Mouse (Mus musculus): ENCODE results near the gene Wdr48. TPM values are rescaled to one million over a fixed set of nuclear protein-coding genes. Genes with fewer than 3 reads are reported as not detected.
A peak's percentile ranks its signal among the peaks of the same experiment; 100 is the strongest.

Gene Wdr48
- total RNA-seq, 2 experiments from 2014 or later = 20.8 to 30.4 TPM

DNA sequence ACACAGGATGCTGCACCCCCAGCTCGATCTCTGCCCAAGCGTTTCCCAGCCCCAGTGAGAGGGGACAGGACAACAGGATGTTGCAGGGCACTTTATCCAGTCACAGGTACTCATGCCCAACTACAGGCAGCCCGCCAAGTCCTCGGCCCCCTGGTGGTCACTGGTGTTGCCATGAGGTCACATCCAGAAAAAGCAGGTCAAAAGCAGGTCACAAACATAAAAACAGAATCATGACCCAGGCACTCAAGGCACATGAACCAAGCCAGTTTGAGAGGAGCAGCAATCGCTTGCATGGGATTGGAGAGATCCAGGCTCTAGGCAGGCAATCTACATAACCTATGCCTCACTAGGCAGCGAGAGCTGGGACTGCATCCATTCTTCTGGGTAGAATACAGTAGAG is 75.5 kb downstream of the Wdr48 start:
- peak; percentile 46 to 77 for DNase-seq

DNA sequence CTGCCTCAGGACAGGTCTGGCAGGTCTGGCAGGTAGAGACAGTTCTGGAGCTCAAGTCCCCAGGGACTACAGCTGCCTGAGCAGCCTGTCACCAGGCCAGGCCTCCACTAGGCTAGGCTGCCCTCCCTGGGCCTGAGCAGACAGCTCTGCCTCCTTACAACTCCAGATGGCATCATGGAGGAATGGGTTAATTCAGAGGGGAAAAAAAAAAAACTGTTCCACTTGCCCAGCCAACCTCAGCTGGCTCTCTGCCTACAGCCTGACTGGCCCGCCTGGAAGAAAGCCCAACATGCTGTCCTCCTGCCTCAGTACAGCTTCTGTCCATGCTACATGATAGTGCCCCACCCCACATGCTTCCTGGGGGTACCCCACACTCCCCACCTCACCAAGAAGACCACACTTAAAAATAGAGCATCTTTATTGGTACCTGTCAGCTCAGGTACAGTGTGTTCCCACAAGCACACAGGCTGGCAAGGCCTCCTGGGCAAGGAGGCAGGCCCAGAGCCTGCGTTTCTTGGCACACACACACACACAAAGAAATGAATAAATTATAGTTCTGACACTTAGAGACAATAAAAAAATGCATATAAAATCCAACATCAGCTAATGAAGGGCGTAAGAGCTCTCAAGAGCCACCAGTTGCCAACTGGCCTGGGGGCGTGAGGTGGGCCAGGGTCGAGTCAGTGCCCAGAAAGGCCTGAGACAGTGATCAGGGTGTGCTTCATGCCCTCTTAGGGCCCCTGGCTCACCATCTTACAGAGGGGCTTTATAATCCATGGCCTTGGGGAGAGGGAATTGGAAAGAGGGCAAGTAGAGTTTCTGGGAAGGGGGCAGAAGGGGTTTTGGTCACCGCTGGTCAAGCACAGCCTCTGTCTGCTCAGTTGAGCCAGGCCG is 76.3 kb downstream of the Wdr48 start:
- peak in 1 of 2 experiments; percentile 67 for DNase-seq

DNA sequence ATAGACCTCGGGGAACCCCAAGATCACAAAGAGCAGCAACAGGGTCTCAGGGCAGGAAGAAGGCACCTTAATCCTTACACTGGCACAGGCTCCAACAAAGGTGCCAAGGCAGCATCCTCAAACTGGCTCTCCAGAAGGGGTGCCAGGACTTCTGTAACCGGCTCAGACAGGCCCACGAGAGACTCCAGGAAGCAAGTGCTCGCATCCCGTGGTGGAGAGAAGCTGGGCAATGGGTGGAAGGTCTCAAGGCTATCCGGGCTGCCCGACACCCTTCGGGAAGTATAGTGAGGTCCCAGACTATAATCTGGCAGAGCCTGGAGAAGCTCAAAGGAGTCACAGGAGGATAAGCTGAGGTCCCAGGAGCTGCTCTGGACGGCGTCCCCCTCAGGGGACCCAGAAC is 77.5 kb downstream of the Wdr48 start:
- no peak for DNase-seq

DNA sequence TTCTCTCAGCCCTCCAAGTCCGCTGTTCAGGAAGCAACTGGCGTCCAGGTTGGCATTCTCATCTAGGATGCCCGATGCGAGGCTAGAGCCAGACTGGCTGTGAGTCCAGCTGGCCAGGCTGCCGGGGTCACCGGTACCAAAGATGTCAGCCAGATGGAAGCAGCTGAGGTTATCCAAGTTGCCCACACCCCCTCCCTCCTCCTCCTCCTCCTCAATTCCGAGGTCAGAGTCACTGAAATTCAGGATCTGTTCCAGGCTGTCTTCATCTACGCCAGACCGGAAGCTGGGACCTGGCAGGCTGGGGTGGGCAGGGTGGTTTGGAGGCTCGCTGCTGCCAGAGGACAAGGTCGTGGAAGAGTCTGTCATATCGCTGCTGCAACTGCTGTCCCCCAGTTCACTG is 77.9 kb downstream of the Wdr48 start:
- peak; percentile 78 to 85 for DNase-seq

DNA sequence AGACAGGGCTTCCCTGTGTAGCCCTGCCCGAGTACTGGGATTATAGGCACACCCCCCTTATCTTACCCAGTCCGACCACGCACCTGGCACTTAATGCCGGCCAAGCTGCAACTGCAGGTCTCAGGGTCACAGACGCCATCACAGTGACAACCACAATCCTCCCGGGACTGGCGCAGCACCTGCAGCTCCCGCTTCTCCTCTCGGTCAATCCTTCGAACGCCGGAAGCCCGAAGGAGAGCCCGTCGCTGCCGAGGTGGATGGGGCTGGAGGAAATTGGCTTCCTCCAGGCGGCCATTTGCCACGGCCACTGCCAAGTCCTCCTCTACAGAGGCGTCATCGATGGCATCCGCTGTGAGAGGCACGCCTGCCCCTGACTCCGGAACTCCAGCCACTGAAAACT is 78.6 kb downstream of the Wdr48 start:
- no peak for DNase-seq

DNA sequence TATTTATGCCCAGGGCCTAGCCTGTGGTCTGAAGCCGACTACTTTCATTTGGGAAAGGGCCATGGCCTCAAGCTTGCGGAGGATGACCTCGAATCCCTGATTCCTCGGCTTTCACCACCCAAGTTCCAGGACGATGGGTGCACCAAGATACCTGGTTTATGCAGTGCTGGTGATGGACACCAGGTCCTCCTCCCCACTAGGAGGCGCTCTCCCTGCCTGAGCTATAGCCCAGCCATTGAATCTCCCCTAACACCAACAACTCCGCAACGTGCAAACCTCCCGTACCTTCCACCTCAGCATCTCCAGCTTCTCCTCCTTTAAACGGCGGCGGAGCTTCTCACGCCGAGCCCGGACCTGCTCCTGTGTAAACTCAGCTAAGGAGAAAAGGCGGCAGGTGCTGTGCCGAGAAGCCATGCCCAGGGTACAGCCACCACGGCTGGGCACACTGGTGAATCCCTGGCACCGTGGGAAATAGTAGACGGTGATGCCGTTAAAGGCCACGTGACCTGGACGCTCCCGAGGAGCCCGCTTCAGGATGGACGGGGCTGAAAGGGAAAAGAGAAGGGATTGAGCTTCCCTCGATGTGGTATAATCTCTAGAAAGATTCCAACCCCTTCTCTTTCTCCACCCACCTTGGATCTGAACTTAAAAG is 79.3 kb downstream of the Wdr48 start:
- no peak for DNase-seq

DNA sequence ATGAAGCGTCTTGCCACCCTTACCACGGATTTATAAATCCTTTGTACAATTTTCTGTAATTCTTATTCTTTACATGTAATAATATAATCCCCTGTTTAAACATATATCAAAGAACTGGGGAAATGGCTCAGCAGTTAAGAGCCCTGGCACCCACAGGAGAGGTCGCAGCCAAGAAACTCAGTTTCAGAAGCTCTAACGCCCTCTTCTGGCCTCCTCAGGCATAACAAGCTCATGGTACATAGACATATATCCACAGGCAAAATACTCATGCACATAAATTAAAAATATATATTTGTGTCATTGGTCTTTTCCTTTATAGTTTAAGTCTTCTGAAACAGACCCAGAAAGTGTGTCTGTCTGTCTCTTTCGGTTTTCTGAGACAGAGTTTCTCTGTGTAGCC is 79.9 kb downstream of the Wdr48 start:
- DNase-seq = no peak

DNA sequence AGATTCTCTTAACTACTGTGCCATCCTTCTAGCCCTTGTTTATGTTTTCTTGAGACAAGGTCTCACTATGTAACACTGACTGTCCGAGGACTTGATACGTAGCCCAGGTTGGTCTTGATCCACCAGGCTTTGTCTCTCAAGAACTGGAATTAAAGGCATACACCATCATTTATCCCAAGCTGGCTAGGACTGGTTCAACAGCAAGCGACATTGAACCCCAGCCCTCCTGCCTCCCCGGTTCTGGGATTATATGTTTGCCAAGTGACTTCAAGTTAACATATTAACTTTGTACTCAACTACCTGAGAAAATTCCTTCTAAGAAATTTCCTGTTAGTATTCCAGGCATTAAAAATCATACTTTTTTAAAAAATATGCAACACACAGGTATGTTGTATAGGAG is 80.6 kb downstream of the Wdr48 start:
- DNase-seq = no peak

Other genes with a start within 250 kb of the Wdr48 start
- under 1 TPM; 0.67 to 0.75 TPM for gene Scn10a, start 175.6 kb upstream of the Wdr48 start, total RNA-seq (2021)
- under 1 TPM in 1 of 2 experiments, not detected in 1; 0.05 TPM for gene Scn11a, start 69.4 kb upstream of the Wdr48 start, total RNA-seq (2021)
- gene Gorasp1, start 42.7 kb downstream of the Wdr48 start, total RNA-seq (2021) = 10 to 100 TPM; 31.8 to 35.8 TPM
- gene Ttc21a, start 42.7 kb downstream of the Wdr48 start, total RNA-seq (2021) = under 1 TPM in 1 of 2 experiments, not detected in 1; 0.21 TPM
- gene Csrnp1, start 89.8 kb downstream of the Wdr48 start, total RNA-seq (2021) = 10 to 100 TPM; 16.7 to 20.7 TPM
- gene Xirp1, start 128.7 kb downstream of the Wdr48 start, total RNA-seq (2021) = 100 to 1,000 TPM; 145 to 150 TPM
- under 1 TPM; 0.80 to 0.92 TPM for gene Cx3cr1, start 175.0 kb downstream of the Wdr48 start, total RNA-seq (2021)
- not detected for gene Ccr8, start 197.2 kb downstream of the Wdr48 start, total RNA-seq (2021)
- gene Slc25a38, start 215.5 kb downstream of the Wdr48 start, total RNA-seq (2021) = 10 to 100 TPM; 21.6 to 23.5 TPM
- gene Rpsa, start 232.8 kb downstream of the Wdr48 start, total RNA-seq (2021) = 100 to 1,000 TPM; 538 to 567 TPM

Measured in heart, adult 18-20 months (tissue).